Mouse (Mus musculus) ES-Bruce4 (cell line): Measurements from ENCODE around the gene Tlr9. TPM values are rescaled to one million over a fixed set of nuclear protein-coding genes. Genes with fewer than 3 reads are reported as not detected.

Experiments used
- H3K27ac ChIP-seq: 2 replicates; pipeline ENCODE4 v1.5.1; 2012; ENCODE audit warnings: low read length, inconsistent platforms; ENCODE audit not compliant: insufficient read depth
- H3K27me3 ChIP-seq: 2 replicates; pipeline ENCODE4 v1.6.1; 2012; ENCODE audit warnings: mild to moderate bottlenecking, low read length, inconsistent platforms; ENCODE audit not compliant: control insufficient read depth, poor library complexity, insufficient read depth, severe bottlenecking
- H3K36me3 ChIP-seq: 2 replicates; pipeline ENCODE4 v1.6.1; 2012; ENCODE audit warnings: inconsistent platforms, mild to moderate bottlenecking, low read length, moderate library complexity; ENCODE audit not compliant: control insufficient read depth, poor library complexity, insufficient read depth, severe bottlenecking
- H3K4me1 ChIP-seq: one replicate; pipeline ENCODE4 v1.8.1; 2011; ENCODE audit warnings: low read length; ENCODE audit not compliant: control insufficient read depth, insufficient read depth
- H3K4me3 ChIP-seq: 2 replicates; pipeline ENCODE4 v1.5.1; 2011; ENCODE audit warnings: low read depth, mild to moderate bottlenecking, low read length
- H3K9ac ChIP-seq: 2 replicates; pipeline ENCODE4 v1.6.1; 2012; ENCODE audit warnings: low read depth, mild to moderate bottlenecking, inconsistent platforms; ENCODE audit not compliant: poor library complexity, severe bottlenecking
- H3K9me3 ChIP-seq: replicated peaks from 2 replicates; pipeline ENCODE4 v1.6.1; 2012; ENCODE audit warnings: mild to moderate bottlenecking, low read length, inconsistent platforms; ENCODE audit not compliant: control insufficient read depth, poor library complexity, insufficient read depth, severe bottlenecking
- CTCF ChIP-seq: IDR thresholded peaks from one replicate; pipeline ENCODE4 v1.8.1; 2011; ENCODE audit warnings: low read depth, low read length
- EP300 ChIP-seq: IDR thresholded peaks from 2 replicates; pipeline ENCODE4 v1.6.1; 2011; ENCODE audit warnings: low read depth, low read length; ENCODE audit not compliant: insufficient read depth
- POLR2A ChIP-seq: IDR thresholded peaks from one replicate; pipeline ENCODE4 v1.8.1; 2011; ENCODE audit warnings: low read length; ENCODE audit not compliant: insufficient read depth
- polyA plus RNA-seq: library from polyadenylated mRNA; stranded (reverse); fragments of >200 nt; gene quantifications from 2 replicates; pipeline ENCODE4 v1.2.4, GENCODE M21; 2011; ENCODE audit warnings: low read depth; ENCODE audit not compliant: missing spikeins, insufficient read depth, insufficient read length

The Tlr9 gene
- polyA plus RNA-seq, 1 experiment = not detected

DNA sequence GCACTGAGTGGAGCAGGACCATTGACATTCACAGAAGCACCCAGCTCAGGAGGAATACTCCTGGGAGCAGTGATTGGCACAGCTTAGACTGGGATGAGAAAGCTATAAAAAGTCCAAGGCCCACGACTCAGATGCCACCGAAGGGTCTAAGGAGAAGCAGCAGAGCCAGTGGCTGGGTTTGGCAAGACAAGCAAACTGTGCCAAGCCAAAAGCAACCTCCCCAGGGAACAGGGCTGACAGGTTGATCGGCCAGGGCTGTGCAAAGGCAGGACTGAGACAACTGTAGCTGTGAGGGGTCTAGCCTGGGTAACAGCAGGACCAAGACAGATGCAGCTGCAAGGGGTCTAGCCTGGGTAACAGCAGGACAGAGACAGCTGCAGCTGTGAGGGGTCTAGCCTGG lies 10.6 kb downstream of the Tlr9 start:
- H3K4me1 ChIP-seq = no peaks in the 10 kb centered on the region
- no peak overlapping the region for H3K27ac ChIP-seq
- no peaks in the 10 kb centered on the region for H3K27me3 ChIP-seq
- no peak overlapping the region for H3K4me3 ChIP-seq
- H3K36me3 ChIP-seq = no peaks in the 10 kb centered on the region
- TF ChIP-seq EP300 = no peak
- no peak overlapping the region for H3K9ac ChIP-seq
- H3K9me3 ChIP-seq = no peaks in the 10 kb centered on the region

DNA sequence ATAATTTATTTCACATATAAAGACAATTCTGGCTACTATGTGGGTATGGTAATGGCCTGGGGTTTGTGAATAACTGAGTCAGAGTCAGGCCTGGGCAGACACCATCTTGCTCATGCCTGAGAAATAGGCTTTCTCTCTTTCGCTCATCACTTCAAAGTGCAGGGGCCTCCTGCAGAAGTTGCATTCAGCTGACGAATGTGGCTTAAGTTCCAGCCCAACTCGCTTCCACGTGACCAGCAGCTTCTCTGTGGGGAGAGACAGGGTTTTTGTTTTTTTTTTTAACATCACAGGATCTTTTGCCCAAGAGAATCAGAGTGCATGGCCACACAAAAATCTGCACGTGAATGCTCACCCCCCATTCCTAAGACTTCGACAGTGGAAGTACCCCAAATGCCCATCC lies 11.6 kb downstream of the Tlr9 start:
- Histone ChIP-seq H3K4me3 (no peak overlapping the region), H3K9me3 (no peaks in the 10 kb centered on the region), H3K27ac (no peak overlapping the region), H3K4me1 (no peaks in the 10 kb centered on the region), H3K9ac (no peak overlapping the region), H3K36me3 (0 out of 2 replicates have a peak, but pooled peaks cover 2% of the 10 kb centered on the region), H3K27me3 (no peaks in the 10 kb centered on the region)
- TF ChIP-seq POLR2A (no peak), CTCF (no peak), EP300 (no peak)

DNA sequence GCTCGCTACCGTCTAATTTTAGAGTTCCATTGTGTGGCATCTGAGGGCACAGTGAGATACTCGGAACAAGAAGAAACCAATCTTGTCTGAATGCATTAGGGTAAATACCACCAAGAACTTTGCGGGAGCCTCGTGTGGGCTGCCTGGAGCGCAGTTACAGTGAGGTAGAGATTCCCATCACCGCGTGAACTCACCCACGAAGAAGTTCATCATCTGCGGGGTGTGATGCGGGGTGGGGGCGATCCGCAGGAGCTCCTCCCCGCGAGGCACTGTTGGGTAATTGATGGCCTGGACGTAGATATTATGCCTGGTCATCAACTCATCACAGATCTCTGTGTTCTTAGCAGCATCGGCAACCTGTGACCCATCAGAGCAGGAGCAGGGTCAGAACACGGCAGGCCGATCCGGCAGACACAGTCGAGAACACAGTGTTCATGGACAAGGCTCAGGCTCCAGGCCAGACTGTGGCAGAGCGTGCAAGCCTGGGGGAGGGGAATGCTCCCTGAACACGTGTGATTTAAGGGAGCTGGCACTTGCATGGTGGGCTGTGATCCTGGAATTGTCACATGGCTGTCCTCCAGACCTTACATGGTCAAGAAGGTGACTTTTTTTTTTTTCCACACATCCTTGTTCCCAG lies 12.9 kb downstream of the Tlr9 start:
- H3K27ac ChIP-seq = no peak overlapping the region
- no peak overlapping the region for H3K4me3 ChIP-seq
- H3K4me1 ChIP-seq = no peaks in the 10 kb centered on the region
- no peak for TF ChIP-seq POLR2A
- no peak for TF ChIP-seq CTCF
- TF ChIP-seq EP300 = no peak
- 0 out of 2 replicates have a peak, but pooled peaks cover 2% of the 10 kb centered on the region for H3K36me3 ChIP-seq
- no peaks in the 10 kb centered on the region for H3K9me3 ChIP-seq
- no peaks in the 10 kb centered on the region for H3K27me3 ChIP-seq
- H3K9ac ChIP-seq = no peak overlapping the region

DNA sequence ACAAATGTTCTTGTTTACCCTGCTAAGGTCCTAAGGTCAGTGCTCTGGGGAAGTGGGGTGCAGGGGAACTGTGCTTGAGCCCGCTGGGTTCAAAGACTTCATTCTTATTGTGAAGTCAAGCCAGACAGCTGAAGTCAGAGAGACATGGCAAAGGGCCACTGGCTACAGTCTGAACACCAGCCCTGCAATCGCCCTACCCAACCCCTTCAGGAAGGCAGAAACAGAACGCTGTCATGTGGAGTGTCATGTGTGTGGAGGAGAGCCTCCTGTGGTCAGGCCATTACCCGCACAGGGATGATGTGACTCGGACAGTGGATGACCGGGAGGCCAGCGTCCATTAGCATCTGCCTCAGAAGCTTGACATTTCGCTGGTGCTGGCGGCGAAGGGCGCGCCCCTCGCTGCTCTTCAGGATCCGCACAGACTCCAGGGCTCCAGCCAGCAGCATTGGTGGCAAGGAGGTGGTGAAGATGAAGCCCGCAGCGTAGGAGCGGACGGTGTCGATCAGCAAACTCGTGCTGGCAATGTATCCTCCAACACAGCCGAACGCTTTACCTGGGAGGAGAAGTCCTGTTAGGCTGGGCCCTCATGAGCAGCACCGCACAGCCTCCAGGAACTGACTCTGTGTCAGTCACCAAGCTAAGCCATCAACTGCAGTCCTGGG lies 13.9 kb downstream of the Tlr9 start:
- H3K9me3 ChIP-seq = no peaks in the 10 kb centered on the region
- H3K27me3 ChIP-seq = no peaks in the 10 kb centered on the region
- TF ChIP-seq POLR2A (no peak), EP300 (no peak), CTCF (no peak)
- no peaks in the 10 kb centered on the region for H3K4me1 ChIP-seq
- no peak overlapping the region for H3K27ac ChIP-seq
- no peak overlapping the region for H3K9ac ChIP-seq
- H3K36me3 ChIP-seq = 0 out of 2 replicates have a peak, but pooled peaks cover 2% of the 10 kb centered on the region
- no peak overlapping the region for H3K4me3 ChIP-seq

DNA sequence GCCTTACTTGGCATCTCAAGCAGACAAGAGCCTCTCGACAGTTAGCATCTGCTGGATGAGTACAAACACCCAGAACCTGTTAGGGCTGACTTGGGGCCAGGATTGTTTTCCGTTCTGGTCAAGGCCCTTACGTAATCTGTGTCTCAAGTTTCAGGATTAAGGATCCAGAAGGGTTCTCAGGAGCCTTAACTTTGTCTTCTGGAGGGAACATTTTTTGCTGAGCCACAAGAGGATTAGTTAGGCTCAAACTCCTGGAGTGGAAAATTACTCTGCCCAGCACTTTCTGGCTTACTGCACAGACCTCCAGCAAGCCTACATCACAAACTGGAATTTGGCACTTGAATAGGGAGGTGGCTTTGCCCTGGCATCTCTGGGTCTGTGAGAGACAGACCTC lies 14.4 kb downstream of the Tlr9 start:
- 0 out of 2 replicates have a peak, but pooled peaks cover 2% of the 10 kb centered on the region for H3K36me3 ChIP-seq
- no peak overlapping the region for H3K9ac ChIP-seq
- no peaks in the 10 kb centered on the region for H3K27me3 ChIP-seq
- TF ChIP-seq CTCF (no peak), EP300 (no peak), POLR2A (no peak)
- no peak overlapping the region for H3K27ac ChIP-seq
- no peak overlapping the region for H3K4me3 ChIP-seq
- no peaks in the 10 kb centered on the region for H3K4me1 ChIP-seq
- no peaks in the 10 kb centered on the region for H3K9me3 ChIP-seq

DNA sequence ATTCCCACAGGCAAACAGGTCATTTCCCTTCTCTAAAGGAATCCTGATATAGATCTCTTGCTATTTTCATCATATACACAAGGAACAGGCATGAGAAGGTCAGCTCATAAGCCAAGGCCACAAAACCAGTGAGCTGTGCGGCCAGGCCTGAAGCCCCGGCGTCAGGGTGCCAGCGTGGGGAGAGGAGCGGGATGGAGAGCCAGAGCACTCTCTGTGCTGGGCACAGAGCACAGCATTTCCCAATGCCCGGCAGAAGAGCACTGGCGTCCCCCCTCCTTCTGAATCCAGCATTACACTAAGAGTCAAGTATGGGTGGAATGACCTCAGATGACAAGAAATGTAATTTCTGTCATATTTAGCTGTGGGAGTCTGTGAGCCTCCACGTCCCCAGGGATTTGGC lies 15.0 kb downstream of the Tlr9 start:
- Histone ChIP-seq H3K9me3 (no peaks in the 10 kb centered on the region), H3K4me3 (no peak overlapping the region), H3K27me3 (no peaks in the 10 kb centered on the region), H3K4me1 (no peaks in the 10 kb centered on the region), H3K9ac (no peak overlapping the region), H3K27ac (no peak overlapping the region), H3K36me3 (0 out of 2 replicates have a peak, but pooled peaks cover 2% of the 10 kb centered on the region)
- TF ChIP-seq EP300 = no peak
- no peak for TF ChIP-seq CTCF
- TF ChIP-seq POLR2A = no peak
